Mouse (Mus musculus) frontal cortex, postnatal 10 days (tissue): Measurements from ENCODE around the gene Plekhg2.

ENCODE experiments used
- DNase-seq, 2 experiments: peaks; one replicate each; pipeline ENCODE4 v3.0.0; 2022; ENCODE audit warnings: low spot score in 2 of 2, mixed read lengths in 1 of 2

Plekhg2 gene

DNA sequence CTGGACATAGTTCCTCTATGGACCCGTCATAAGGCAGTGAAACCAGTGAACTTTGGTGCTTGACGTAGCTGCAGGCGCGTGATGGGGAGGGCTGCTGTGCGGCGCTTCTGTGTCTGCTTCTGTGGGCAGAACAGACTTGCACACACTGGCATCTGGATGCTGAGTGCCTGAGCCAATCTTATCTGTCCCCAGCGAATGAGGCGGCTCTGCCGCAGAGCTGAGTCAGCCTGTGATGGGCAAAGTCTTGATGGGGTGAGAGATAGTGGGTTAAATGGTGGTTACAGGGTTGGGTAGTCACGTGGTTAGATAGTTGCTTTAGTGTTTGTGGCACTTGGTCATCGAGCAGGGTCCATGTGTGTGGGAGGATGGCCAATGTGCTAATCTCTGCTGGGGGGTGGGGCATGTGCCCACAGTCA is 10.6 kb upstream of the Plekhg2 start:
- DNase-seq, result peak in 1 of 2 experiments; percentile 73

DNA sequence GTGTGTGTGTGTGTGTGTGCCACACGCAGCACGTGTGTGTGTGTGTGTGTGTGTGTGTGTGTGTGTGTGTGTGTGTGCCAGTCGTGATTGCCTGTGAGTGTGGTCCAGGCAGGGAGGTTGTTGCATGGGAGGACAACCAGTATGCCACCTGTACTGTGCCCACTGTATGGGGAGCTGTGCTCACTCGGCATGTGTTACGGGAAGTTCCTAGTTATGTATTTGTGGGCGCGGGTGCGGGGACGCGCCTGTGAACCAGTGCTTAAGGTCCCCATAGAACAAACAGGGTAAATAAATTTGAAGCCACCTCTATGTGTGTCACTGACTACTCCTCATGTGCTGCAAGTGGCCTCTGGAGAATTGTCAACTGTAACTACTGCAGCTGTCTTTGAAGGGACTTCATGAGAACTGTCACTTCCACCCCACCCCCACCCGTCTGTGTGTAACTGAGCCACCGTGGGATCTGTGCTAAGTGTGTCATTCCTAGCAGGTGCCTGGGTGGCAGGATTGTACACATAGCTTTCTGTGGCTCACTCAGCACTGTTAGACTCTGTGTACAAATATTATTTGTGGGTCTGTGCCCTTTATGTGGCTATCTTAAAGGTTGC is 10.1 kb upstream of the Plekhg2 start:
- no peak for DNase-seq

DNA sequence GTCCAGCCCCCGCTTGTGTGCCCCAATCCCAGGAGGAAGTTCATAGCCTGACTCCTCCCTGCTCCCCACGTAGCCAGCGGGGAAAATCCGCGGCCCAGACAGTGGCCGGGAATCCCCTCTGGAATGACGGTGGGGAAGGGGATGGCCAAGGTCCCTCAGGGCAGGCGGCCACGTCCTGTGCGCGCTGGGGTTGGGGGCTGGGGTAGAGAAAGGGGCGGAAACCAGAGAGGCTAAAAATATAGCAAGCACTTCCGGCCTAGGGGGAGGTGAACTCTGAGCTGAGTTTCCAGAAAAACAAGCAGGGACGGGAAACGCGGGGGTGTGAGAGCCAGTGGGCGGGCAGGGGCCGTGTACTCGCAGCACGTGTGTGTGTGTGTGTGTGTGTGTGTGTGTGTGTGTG is 9.5 kb upstream of the Plekhg2 start:
- peak; percentile 62 to 72 for DNase-seq

DNA sequence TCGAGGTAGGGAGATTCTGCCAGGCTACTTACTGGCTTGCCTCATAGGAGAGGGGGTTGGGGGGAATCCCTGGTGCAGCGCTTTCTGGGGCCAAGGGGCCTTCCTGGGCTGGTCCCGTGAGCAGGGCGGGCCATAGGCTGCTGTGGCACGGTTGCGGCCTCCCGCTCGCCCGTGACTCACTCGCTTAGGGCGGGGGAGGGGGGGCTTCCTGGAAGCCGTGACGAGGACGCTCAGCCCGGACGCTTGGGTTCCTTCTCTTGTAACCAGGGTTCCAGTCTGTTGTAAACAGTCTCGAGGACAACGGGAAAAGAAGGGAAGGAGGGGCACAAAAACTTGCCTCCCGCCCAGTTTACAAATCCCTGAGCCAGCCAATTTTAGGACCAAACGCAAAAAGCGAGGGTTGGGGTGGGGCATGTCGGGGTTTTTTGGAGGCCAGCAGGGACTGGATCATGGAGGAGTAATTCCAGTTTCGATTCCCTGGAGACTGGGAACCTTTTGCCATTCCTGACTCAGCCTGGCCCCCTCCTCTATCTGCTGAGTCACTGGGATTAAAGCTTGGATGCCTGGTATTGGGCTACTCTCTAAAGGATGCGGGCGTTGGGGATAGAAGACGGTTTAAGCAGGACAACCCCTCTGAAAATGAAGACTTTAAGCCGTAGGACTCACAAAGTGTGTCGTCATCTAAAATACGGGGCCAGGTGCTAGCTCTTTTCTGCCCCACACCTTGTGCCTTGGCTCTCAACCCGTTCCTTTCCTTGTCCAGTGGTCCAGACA is 8.8 kb upstream of the Plekhg2 start:
- DNase-seq, result no peak

DNA sequence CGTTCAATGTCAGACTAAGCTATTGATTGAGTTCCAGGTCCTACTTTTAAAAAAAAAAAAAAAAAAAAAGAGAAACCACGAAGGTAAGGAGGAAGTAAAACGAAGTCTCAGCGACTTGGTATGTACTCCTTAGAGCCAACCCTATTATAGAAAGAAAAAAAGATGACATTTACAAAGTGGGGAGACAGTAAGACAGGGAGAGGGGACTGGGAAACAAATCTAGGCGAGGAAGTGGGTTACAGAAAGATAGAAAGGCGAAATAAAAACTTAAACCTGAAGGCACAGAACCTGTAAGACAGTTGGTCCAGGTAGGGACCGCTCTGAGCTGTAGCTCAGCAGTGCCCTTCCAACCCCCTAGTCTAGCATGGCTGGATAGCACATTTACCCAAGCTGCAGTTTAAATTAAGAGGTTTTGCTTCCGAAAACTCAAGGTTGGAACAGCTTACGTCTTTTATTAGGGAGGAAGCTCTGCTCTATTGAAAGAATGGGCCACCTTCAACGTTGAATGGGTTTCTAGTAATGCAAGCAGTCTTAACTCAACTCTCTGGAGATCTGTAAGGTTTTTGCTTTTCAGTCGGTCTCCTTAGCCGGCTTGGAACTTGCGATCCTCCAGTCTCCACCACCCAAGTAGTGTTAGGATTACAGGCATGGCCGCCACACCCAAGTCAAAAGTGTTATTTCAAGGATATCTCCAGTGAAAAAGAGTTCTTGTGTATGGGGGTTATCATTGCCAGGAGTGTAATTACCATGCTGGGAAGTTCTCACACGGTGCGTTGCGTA is 8.0 kb upstream of the Plekhg2 start, which contains the start of gene Zfp36:
Gene Zfp36, minus strand, starts transcription at position 17 of the 780 bp plus-strand sequence.
- DNase-seq, result no peak

DNA sequence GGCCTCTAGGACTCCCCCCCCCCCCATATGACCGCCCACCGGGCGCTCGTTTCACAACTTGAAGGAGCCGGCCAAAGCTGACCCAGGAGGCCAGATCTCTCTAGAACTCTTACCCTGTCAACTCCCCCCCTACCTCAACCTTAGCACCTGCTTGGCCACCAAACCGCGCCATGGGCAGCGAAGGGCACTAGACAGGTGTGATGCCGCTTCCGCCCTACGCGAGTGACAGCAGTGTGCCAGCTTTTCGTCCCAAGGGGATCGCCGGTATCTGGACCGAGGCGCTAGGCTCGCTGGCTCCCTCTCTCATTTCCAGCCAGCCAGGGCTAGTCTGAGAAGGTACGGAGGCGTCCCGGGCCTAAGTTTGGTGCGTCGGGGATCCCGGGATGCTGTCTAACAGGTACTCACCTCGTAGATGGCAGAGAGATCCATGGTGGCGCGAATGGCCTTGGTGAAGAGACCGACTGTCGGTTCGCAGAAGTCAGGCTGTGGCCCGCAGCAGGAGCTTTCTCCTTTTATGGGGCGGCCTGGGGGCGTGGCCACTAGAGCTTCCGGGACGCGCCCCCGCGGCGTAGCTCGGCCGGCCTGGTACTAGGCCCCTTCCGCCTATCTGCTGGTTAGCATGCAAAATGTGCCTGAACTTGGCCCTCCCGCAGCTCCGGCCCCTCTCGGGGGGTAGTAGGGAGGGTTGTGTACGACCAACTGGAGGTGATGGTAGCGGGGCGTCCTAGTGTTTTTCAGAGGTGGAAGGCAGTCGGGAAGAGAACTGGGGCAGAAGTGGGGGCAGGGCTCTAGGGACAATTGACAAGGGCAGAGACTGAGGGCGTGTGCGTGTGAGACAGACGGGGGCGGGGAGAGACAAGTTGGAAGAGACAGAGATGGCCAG is 6.6 kb upstream of the Plekhg2 start:
- peak; percentile 75 to 81 for DNase-seq

DNA sequence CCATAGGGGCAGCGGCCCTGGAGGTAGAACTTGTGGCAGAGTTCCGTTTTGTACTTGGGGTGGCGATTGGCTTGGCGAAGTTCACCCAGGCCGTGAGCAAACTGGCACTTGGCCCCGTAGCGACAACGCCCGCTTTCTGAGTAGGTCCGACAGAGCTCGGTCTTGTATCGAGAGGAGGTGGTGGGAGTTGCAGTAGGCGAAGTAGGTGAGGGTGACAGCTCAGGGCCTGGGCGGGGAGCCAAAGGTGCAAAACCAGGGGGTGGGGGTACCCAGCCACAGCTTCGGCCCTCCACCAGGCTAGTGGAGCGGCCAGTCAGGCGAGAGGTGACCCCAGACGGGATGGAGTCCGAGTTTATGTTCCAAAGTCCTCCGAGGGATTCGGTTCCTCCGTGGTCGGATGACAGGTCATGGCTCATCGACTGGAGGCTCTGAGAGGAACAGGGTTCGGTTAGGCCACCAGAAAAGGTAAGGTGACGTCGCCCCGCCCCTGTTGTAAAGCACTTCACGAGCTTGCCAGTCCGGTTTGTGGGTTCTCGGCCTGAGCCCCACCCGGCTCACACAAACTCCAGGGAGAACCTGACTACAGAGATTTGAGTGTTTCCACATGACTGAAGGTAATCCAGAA is 5.8 kb upstream of the Plekhg2 start:
- no peak for DNase-seq

DNA sequence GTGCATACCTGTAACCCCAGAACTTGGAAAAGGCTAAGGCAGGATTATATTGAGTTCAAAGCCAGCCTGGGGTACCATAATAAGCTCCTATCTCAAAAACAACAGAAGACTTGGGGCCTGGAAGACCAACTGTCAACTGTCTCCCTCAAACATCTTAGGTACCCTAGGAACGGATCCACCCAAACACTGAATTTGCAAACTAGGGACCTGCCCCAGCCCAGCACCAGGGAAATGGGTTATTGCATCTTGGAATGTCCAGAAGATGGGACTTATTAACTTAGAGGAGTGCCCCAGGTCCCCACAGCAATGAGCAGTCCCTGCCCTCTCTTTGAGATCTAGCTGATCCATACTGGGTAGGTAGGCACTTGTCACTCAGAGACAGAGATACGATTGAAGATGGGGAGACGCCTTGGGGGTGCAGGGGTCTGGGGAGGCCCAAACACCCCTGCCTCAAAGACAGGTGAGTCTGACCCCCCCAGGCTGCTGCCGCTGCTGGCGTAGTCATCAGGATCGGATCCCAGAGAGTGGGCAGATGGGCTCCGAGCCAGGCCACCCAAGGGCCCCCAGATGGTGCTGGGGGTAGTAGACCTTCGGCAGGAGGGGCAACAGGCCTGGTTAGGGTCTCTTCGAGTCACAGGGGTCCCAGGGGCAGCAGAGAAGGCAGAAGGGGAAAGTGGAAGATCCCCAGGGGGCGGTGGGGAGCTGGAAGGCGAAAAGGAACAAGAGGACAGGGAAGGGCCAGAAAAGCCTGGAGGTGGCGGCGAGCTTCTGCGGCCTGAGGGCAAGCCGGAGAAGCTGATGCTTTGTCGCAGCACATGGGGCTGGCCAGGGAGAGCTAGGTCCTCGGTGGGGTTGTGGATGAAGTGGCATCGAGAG is 5.0 kb upstream of the Plekhg2 start:
- DNase-seq, result no peak

DNA sequence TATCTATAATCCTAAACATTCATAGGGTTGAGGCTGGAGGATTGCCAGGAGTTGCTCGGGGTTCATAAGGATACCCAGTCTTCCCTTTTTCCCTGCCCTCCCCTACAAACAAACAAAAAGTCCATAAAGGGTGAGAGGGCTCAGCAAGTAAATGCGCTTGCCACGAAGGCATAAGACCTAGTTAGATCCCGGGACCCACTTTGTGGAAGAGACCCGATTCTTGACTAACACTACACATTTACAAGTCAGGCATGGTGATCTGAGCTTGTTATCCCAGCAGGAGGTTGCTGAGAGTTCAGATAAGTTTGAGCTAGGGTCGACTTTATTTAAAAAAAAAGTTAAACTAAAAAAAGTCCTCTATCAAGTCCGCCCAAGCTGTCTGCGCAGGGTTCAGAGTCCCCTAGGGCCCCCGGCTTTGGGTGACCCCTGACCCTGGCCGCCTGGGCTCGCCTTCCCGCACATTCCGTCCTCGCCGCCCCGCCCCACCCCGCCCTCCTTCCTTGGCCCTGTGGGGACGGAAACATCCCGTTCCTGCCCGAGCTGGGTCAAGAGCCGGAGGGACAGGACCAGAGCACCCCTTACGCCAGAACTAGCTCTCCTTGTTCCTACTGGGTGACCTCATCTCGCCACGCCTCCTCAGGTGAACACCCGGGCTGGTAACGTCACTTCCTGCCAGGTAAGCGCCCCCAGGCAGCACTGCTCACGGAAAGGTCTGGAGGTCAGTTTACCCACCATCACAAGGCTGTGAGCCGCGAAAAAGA is 3.8 kb upstream of the Plekhg2 start:
- DNase-seq, result no peak

DNA sequence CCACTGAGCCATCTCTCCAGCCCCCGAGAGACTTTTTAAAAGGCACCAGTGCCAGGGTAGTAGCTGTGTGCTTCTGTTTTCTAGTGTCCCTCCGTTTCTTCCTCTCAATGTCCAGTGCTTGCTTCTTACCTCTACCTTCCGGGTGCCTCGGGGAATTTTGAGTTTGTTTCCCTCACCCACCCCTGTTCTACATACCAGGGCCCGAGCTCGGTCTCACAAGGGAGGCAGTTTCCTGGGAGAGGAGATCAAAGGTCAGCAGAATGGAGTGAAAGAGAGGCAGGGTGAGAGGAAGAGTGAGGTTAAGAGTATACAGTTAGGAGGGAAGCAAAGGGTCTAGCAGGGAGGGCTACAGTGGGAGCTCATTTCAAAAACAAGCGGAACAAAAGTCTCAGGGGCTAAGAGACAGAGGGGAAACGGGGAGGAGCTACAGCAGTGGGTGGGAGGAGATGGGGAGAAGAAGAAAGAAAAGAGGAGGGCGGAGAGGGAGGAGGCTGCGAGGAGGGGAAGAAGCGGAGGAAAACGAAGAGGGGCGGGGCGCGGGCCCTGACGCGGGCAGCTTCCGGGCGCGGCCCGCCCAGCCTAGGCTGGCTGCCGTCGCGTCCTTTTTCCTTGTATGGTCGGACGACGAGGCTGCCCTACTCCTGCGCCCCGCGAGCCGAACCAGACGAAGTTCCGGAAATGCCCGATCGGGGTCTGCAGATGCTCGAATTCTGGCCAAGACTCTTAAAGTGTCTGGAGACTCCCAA is 3.0 kb upstream of the Plekhg2 start:
- DNase-seq, result peak; percentile 70 to 79

DNA sequence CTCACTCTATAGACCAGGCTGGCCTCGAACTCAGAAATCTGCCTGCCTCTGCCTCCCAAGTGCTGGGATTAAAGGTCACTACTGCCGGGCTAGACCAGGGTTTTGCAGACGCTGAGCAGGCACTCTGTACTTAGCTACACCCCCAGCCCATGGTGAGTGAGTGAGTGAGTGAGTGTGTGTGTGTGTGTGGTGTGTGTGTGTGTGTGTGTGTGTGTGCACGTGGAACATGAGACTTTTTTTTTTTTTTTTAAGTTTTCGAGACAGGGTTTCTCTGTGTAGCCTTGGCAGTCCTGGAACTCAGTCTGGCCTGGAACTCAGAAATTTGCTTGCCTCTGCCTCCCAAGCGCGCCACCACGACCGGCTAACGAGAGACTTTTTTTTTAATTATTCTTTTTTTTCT is 2.2 kb upstream of the Plekhg2 start:
- DNase-seq, result no peak

DNA sequence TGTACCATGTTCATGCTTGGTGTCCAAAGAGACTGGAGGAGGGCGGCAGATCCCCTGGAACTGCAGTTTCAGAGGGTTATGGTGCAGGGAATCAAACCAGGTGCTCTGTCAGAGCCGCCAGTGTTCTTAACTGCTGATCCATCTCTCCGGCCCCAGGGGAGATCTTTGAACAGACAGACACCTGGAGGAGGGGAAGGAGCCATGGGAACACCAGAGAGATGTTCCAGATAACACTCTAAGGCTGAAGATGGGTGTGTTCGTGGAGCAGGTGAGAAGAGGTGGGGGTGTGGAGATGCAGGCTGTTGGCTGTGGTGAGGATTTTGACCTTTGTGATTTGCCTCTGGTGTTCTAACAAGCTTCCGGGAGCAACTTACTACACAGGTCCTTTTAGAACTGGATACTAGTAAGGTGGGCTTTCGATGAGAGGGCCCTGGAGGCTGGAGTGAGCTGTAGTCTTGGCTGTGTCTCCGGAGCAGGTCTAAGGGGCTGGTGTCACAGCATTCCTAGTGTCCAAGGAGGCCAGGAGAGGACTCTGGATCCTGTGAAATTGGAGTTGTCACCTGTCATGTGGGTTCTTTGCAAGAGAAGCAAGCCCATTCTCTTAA is 1.6 kb upstream of the Plekhg2 start:
- no peak for DNase-seq

DNA sequence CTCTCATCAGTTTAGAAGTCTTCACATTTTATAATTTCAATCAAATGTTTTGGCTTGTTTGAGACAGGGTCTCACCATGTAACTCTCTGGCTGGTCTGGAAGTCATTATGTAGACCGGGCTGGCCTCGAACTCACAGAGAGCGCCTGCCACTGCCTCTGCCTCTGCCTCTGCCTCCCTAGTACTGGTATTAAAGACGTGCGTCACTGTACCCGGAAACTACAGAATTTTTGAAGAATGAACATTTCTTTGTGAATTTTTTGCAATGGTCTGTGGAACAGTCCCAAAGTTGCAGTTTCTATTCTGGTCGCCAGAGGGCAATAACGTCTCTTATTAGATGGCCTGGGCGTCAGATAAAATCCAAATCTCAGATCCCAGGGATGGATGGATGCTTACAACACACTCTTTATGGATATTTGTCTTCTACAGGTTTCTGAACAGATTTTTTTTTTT is 757 bp upstream of the Plekhg2 start:
- DNase-seq, result peak in 1 of 2 experiments; percentile 73

DNA sequence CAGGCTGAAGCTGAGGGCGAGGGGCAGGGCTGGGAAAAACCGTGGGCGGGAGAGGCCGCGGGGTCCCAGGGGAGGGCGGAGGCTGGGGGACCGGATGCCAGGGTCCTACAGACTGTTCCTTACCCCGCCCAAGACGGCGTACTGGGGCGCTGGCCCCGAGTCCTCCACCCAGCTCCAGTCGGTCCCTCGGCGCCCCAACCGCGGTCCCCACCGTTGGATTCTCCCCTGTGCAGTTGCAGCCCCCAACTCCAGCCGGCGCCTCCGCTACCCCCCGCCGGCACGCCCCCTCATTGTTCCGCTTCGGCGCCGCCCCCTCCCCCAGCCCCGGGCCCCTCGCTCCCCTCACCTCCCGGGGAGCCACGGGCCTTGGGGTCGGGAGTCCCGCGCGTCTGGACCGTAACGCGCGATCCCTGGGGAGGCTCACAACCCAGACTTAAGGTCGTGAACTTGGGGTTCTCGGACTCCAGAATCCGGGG is 847 bp downstream of the Plekhg2 start:
- no peak for DNase-seq

DNA sequence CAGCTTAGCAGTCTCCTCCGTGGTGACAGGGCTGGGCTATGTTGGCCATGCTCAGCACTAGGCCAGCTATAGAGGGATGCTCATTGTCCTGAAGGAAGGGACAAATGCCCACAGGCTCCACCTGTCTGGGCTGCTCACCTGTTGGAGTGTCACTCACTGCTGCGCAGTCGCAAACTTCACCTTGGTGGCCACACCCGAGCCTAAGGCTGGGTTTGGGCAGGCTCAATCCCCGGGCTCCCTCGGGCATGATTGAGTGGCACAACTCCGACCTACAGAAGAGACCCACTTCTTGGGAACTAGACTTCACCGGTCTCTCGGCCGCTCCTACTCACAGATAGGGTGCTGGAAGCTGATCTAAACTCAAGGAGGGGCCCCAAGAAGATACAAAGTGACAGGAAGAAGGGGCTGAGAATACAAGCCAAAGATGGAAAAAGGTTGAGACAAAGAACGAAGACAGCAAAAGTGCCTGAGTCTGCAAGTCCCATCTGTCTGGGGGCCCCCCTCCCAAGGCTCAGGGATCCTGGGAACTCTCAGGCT is 1.4 kb downstream of the Plekhg2 start:
- no peak for DNase-seq

DNA sequence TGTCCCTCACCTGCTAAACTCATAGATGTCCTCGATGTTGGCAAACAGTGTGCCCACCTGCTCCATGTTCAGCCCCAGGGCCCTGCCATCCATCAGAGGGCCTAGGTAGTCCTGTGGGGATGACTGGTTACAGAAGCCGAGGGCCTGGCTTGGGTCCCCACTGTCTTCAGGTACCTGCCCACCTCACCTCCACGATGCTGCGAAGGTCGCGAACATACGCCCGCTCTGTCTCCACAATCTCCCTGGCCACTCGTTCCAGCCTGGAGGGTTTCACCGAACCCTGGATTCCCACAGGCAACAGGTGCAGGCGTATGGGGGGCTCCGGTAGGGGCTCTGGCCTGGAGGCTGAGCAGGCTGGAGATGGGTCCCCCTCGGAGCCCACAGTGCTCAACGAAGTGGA is 2.3 kb downstream of the Plekhg2 start:
- DNase-seq, result no peak

DNA sequence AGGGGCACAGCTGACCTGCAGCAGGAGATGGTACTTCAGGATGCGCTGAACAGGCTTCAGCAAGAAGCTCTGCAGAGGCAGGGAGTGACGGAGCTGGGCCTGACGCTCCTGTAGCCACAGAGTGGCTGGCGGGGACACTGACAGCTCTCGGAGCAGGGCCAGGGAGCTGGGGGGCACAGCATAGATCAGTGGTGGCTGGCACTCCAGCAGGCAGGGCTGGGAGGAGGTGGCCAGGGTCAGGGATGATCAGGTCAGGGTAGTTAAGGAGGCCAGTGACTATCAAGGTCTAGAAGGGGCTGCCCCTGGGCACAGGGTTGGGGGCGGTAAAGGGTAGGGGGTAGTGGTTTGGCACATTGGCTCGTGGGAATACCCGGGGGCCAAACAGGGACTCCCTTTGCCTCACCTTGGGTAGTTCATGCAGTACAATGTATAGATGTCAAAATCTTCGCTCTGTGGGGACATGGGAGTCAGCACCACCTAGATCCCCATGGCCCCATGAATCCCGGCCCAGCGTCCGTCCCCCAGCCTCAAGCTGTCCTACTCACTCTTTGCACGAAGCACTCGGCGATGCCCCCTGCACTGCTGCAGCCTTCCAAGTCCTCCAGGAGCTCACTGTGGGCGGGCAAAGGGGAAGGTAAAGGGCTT is 4.0 kb downstream of the Plekhg2 start:
- no peak for DNase-seq
